Mouse (Mus musculus): ENCODE measurements around the gene Adamts16. TPM values are rescaled to one million over a fixed set of nuclear protein-coding genes. Genes with fewer than 3 reads are reported as not detected.

Adamts16 gene
- polyA plus RNA-seq, 3 experiments from 2014 or later: not detected

DNA sequence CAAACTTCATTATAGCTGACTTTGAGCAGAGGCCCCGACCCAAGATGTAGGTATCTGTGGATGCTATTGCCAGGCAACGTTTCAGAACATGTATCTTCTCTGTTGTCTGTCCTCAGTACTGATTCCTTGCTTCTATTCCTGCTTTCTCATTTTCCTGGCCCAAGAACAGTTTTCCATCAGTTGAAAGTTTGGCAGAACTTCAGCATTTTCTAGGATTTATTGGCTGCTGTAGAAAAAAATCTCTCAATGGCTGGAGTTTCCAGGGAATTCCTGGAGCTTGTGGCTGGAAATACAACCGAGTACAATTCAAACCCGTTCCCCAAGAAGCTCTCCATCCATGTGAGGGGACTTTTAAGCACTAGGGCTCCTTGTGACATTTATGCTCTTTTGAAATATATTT lies 10.6 kb downstream of the Adamts16 start:
- no peak for ATAC-seq

DNA sequence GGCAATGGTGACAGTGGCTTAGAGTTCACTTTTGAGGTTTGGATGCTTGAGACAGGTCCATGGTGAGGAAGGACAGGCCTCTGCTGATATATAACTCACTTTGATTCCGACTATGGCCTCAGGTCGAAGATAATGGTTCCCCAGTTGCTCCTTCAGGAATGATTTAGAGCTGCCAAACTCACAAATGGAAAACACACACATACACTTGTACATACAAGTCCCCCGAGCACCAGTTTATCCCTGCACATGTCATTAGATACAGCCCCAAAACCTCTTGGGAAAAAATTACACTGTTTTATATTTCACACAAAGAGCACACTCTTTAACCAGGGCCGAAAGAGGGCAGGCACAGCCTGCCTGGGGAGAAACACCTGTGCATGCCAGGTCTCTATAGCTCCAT lies 14.1 kb downstream of the Adamts16 start:
- no peak for ATAC-seq

DNA sequence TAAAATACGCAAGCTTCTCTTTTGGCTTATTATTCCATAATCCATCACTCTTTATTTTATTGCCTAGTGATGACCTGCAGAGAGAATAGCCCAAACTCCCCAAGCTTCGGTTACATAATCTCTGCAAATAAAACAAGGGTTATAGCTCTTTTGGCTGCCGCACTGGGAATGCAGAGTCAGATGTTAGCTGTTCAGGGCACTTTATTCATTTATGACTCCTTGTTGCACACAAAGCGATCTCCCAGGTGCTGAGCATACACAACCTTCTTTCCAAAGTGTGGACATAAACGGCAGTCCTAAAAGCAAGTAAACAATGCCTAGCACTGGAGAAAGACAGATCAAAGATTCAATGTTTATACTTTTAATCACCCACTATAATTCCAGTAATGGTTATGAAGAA lies 16.3 kb downstream of the Adamts16 start:
- ATAC-seq: no peak

DNA sequence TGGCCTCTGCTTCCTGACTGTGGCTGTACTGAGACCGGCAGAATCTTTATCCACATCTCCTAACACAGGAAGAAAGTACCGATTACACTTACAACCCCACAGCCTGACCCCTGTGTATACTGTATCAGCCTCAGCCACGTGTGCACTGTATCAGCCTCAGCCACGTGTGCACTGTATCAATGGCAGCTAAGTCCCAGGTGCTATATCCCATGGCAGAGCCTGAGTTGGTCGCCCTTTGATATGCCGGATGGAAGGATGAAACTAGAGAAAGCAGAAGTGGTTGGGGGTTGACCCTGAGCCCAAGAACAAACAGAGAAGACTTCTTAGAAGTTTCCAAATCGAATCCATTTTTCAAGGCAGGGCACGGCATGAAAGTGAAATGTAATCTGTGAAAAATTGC lies 17.9 kb downstream of the Adamts16 start:
- no peak for ATAC-seq

DNA sequence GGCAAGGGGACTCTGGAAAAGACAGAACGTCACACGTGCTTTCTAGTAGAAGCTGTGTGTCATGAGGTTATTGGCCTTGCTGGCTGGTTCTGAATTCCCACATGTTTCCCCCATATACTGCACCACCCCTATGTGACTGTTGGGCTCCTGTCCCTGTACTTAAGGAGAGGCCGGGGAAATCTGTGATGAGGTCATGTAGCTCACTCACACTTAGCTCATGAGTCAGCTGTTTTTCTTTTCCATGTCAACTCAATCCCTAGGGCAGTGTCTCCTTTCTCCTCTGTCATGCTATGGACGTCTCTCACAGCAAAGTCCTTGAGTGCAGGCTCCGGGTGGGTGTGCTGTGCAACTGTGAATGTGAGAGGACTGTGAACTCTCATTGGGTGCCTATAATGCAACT lies 22.6 kb downstream of the Adamts16 start:
- ATAC-seq: no peak

DNA sequence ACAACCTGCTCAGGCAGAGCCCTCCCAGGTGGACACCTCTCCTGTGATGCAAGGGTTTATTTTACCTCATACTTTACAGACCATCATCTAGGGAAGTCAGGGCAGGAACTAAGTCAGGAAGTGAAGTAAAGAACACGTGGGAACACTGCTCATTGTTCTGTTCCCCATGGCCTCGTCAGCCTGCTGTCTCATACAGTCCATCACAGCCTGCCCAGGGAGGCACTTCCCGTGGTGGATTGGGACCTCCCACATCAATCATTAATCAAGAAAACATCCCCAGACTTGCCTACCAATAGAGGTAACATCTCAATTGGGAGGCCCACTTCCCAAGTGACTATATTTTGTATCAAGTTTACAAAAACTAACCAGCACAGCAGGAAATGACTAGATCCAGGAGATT lies 27.2 kb downstream of the Adamts16 start:
- ATAC-seq: no peak

DNA sequence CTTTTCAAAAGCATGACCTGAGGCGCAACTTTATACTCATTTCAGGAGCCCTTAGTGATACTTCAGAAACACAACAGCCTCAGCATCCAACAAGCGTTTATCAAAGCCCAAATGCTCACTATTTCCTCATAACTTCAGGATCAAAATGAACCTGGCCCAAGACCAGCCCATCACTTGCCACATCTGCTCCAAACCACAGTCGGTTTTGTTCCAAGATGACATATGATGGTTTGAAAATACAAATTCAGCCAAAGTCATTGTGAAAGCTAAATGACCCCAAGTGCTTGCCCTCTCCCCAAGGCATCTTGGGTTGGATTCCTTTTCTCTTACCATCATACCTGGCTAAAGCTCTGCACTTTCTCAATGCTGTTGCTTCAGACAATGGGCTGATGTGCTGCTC lies 36.1 kb downstream of the Adamts16 start:
- no peak for ATAC-seq

DNA sequence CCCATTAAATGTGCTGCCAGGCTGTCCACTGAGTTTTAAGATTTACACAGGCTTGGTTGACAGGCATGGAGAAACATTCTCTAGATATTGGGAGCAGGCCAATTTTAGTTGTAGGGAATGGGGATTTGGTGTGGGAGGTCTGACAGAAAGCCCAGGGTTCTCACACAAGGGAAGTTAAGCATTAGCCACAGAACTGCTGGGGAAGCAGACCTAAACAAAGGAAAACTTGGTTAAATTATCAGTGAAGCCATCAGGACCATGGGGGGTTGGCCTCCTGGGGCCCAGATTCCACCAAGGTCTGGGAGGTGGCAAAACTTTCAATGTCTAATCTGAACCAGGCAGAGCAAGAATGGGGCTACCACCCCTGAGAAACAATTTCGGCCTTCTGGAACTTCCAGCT lies 38.8 kb downstream of the Adamts16 start:
- no peak for ATAC-seq

DNA sequence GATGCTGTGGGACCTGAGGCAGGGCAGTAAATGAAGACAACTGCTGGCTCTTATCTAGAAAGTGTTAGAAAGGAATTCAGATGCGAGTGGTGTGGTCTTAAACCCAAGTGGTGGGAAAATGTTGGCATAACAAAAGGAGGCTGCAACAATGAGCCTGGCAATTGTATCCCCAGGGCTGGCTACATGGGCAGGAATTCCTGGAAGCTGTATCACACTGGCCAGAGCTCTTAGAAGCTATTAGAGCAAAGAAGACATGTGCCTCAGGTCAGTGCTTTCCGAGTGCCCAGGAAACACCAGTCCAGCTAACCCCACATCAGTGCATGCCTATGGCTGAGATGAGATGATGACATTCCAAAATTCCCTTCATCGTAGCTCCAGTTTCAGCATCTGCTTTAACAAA lies 42.3 kb downstream of the Adamts16 start:
- no peak for ATAC-seq

DNA sequence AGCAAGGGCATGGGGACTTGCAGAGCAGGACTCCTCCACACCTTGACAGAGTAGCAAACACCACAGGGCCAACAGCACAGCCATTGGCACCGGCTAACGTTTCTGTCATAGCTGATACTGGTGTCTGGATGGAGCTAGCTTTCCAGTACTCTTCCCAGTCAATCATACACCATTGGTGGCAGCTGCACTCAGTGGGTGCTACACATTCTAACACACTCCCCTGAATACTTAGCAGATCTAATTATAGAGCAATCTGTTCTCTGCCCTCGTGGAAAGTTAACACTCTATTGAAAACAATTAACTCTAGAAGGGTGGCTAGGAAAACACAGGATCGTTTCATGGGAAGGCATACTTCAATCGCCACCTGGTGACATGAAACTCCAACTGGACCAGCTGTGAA lies 43.2 kb downstream of the Adamts16 start:
- no peak for ATAC-seq

DNA sequence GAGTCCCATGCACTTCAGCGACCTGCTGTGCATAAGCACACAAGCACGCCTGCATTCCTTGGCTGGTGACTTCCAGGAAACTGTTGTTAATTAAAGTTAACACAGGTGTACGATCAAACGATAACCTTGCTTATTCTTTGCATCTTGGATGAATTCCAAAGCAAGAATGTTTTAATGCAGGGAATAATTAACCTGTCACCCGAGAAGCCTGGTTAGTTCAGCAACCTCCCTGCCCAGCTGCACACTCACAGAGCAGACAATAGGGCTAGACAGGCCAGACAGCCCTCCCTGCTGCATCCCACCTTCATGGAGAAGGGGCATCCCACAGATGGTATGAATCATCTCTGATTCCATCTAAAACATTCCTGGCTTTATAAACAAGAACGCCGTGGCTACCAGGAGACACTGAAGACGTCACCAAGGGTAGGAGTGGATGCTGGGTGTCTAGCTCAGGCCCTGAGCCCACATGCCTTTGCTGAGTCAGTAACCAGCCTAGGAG lies 47.5 kb downstream of the Adamts16 start:
- no peak for ATAC-seq

DNA sequence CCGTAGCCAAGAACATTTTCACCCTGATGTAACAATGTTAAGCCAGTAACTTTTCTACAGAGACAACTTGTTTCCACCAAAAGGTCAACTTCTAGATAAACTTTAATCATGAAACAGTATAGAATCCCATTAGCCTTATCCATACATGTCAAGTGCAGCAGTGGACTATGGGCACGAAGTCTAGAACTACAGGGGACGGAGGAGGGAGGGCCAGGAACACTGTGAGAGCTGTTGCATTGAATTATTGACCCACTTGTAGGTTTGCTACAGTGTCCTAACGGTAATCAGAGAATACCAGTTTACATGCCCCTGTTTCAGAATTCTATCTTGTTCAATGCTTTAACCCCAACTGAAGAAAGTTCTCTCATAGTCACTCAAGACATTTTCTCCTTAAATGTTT lies 48.0 kb downstream of the Adamts16 start:
- ATAC-seq: no peak

DNA sequence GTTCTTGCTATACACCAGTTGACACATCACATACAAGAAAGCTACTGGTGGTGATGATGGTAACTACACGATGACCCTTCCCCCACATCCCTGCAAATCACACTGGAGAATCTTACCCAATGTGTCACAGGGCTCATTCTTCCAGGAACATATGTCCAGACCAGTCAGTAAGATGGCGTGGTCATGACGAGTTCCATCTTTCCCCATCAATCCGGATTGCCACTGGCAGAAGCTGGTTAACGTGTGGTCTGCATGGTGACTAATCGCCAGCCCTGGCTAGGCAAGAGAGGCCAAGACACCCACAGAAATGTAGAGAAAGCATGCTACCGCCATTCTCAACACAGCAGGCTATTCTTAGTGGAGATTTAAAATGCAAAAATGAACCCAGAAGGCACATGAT lies 48.7 kb downstream of the Adamts16 start:
- ATAC-seq: no peak

DNA sequence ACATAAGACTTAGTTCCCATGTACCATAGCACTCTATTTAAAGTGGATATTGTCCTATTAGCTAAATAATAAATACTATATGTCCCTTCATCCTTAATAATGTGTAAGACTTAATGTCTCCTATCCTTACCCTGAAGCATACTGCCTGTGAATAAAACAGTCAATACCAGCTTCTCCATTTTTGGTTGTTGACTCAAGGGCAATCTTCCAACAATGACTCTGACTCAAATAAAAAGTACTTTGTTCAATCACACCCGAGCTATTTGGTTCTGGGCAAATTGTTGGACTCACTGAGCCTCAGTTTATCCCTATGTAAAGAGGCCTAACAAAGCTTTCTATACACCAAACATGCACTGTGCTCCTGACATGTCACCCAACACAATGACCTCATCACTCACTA lies 51.8 kb downstream of the Adamts16 start:
- no peak for ATAC-seq

DNA sequence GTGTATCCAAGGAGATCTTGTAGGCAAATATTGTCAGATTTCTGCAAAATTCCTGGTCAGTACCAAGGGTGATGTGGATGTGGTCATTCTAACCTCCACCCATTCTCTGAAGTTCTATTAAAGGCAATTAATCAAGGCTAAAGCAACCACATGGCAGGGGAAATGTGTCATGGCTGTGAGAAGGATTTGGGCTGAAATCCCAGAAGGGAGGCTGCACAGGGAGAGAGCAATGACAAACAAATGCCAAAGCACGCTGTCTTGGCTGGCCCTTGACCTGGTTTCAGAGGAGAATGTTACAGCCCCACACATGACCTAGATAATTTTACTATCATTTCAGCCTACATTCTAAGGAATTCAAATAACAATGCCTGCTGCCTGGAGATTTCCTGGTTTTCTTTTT lies 52.6 kb downstream of the Adamts16 start:
- ATAC-seq: no peak

DNA sequence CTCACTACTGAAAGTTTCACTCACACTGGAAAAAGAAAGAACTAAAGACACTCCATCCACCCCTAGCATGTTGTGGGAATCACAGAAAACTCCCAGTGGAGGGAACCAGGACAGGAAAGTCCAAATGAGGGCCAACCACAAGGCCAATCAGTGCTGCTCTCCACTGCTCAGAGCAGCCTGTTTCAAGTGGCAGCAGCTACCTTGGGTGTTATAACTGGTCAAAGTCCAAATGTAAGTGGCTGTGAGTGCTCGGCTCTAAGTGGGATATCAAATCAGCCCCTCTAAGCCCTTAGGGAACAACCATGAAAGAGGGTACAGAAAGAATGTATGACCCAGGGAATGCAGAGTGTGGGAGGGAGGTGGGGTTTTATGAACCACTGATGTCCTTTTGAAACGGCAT lies 56.5 kb downstream of the Adamts16 start:
- ATAC-seq: no peak

DNA sequence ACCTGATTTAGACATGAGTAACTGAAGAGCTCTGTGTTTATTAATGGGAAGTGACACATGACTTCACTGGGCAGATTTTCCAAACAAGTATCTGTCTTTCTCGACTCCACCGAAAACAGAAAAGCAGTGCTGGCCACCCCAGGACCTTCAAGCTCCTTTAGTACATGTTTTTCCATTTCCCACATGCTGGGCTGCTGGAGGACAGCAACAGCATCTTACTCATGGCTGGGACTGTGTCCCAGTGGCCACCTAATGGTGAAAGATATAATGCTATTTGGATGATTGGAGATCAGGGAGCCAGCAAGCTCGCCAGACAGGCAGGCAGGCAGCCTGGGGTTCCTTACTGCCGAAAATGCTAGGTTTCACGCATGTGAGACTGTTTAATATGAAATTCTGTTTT lies 57.5 kb downstream of the Adamts16 start:
- ATAC-seq: no peak

DNA sequence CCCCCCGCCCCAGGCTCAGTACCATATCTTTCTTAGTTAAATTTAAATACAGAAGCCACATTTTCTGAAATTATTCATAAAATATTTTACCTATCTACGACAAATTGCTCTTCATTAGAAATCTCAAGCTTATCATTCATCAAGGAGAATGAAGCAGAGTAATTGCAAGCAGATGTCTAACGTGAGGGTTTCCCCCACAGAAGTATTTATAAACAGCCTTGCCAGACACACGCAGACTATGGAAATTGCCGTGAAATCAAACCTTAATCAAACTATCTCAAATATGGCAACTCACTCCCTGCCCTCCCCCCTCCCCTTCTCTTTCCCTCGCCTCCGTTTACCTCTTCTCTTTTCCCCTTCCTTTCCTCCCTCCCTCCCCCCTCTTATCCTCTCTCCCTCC lies 61.8 kb downstream of the Adamts16 start:
- no peak for ATAC-seq

DNA sequence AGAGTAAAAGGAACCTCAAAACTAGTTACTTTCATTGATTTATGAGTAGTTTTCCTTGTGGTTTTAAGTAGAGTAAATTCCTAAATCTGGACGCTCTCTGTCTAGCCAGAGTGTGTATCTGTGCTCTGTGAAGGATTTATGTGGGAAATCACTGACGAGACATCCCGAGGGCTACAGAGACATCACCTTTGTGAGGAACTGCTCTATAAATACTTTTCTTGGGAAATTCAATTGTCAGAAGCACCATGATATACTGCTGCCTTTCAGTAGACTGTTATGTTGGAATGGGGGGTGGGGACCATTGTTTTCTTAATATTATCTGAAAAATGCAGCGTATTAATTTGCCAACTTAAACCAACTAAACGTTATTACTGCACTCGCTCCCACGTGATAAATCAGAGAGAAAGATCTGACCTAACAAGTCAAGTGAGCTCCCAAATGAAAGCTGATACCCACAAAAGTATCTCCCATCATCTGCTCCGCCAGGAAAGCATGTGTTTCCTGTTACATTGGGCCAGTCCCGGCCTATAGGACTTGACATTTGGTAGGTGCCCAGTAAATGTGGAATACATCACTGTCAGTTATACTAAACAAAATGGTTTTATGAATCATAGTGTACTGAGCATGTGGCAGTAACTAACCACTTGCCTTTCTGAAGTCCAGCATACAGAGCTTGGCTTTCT lies 62.6 kb downstream of the Adamts16 start:
- ATAC-seq: no peak

DNA sequence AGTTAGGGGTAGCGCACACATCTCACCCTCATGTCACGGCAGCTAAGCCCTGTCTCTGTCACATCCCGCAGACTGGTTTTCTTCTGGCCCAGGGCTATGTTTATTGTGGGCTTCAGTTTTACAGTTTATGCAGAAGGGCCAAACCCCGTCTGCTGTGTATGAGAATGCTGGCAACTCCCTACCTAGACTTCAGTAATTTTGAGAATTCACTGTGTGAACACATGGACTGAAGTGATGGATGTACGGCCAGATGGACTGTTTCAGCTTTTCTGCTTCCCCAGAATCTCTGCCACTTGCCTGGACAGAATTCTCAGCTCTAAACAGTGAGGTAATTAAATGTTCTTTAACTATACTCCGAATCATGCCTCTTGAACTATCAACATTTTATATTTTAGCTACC lies 70.5 kb downstream of the Adamts16 start:
- ATAC-seq: no peak

DNA sequence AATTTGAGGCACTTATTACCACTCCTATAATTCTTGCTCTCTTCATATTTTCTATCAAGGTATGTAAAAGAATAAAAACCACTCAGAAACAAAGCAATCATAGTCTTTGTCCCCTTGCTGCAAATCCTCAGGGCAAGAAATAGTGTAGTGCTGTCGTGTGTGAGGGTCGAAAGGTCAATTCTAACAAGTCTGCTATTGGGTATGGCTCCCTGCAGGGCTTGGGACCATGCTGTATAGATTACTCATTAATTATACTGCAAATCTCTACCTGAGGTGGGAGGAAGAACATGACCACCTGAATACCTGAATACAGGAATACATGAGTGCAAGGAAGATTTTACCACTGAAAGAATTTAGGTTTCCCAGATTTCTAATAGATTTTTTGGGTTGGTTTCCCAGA lies 72.5 kb downstream of the Adamts16 start:
- ATAC-seq: no peak

DNA sequence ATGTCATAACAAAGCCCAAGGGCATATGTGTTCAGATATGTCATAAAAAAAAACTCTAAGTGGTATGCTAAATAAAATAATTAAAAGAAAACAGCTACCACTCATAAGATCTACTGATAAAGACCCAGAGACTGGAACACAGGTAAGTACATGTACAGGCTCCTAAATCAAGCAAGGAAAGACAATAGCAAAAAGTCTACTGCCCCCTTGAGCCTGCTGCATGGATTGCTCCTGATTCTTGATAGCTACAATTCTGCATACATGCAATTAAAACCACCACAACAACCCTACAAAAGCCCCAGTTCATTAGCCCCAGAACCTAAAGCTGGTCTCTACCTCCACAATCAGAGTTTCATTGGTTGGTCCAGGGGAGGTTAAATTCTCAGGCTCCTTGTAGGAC lies 74.1 kb downstream of the Adamts16 start:
- ATAC-seq: no peak

DNA sequence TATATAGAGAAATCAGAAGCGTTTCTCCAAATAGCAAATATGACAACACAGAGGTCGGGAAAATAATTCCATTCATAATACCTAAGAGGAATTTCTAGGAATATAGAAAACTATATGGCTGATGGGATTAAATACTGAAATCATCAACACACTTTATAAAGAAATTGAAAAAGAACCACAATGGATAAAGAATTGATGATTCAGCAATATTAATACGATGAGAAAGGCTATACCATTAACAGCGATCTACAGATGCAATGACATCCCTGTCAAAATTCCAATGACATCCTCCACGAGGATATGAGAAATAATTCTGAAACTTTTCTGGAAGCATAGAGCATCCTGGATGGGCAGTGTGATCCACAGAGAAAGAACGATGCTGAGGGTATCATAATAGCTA lies 76.9 kb downstream of the Adamts16 start:
- ATAC-seq: no peak

DNA sequence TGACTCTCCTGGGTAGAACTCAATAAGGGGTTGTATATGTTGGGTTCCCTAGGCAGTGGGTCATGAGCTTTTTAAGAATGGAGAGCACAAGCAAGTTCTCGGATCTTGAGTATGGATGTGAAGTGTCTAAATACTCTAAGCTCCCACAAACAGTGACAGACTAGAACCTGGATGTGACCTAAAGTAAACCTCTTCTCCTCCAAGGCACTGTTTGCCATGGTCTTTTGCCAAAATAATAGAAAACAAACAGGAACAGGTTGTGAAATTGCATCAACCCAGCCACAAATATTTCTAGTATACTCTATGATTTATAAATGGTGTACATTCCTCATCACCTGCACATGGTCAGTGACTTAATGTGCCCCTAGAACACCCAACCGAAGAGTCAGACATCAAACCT lies 79.0 kb downstream of the Adamts16 start:
- ATAC-seq: no peak

DNA sequence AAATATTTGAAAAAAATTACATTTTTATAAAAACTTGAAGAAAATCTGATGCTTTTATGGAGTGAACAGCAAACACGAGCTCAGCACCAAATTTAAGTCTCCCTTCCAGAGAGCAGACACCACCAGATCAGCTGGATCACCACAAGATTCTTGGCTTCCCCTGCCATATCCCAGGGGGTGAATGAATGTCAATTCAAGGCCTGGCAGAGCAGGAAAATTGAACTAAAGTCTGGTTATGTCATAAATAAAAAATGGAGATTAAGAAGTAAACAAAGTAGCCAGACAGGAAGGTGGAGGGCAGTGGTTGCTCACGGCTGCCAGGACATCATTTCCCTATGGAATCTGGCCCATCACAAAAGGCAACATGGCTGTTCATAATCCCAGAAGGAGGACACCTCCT lies 80.3 kb downstream of the Adamts16 start:
- no peak for ATAC-seq
